Mouse (Mus musculus): ENCODE data around the gene Gdpd5. TPM values are rescaled to one million over a fixed set of nuclear protein-coding genes. Genes with fewer than 3 reads are reported as not detected.

Gdpd5 gene
- total and polyA plus RNA-seq, 3 experiments, result 0.15 to 0.26 TPM; not detected in 1

- H3K4me1 ChIP-seq (ENCODE audit: control insufficient read depth in 1 of 2, insufficient read depth in 2 of 2, low read length in 2 of 2), result peaks cover 0 to 4% of the 10 kb centered on the region in 2 experiments; a peak in 1 of 4 replicates
- no peak for TF ChIP-seq POLR2AphosphoS2 (IDR thresholded peaks at IDR 0.05; ENCODE audit: low read length)
- no peak for TF ChIP-seq SIN3A (IDR thresholded peaks at IDR 0.05; ENCODE audit: low read length)
- no peak for TF ChIP-seq EP300 (IDR thresholded peaks at IDR 0.05; ENCODE audit: low read depth in 1 of 2, low read length in 2 of 2)
- no peak for TF ChIP-seq ZC3H11A (IDR thresholded peaks at IDR 0.05; ENCODE audit: low read depth, low read length)
- TF ChIP-seq USF1 (IDR thresholded peaks at IDR 0.05; ENCODE audit: low read depth, low read length), result no peak
- no peak for TF ChIP-seq RAD21 (IDR thresholded peaks at IDR 0.05; ENCODE audit: low read depth, low read length)
- TF ChIP-seq SMC3 (IDR thresholded peaks at IDR 0.05; ENCODE audit: low read depth, low read length), result no peak
- no peak for TF ChIP-seq POLR2AphosphoS5 (IDR thresholded peaks at IDR 0.05; ENCODE audit: borderline replicate concordance, low read depth, low read length)
- no peak for TF ChIP-seq ZNF384 (IDR thresholded peaks at IDR 0.05; ENCODE audit: low read depth, low read length)
- TF ChIP-seq ZMIZ1 (IDR thresholded peaks at IDR 0.05; ENCODE audit: low read depth, low read length), result no peak
- TF ChIP-seq MYB (IDR thresholded peaks at IDR 0.05; ENCODE audit: low read depth, low read length), result no peak
- TF ChIP-seq USF2 (IDR thresholded peaks at IDR 0.05; ENCODE audit: borderline replicate concordance in 1 of 2, insufficient read depth in 1 of 2, low read depth in 1 of 2, low read length in 2 of 2), result no peak
- no peaks in the 10 kb centered on the region for H3K9me3 ChIP-seq (replicated peaks; ENCODE audit: insufficient read depth, low read length)
- no peak for DNase-seq (ENCODE audit: low read depth, low spot score)
- H3K79me2 ChIP-seq (ENCODE audit: control insufficient read depth, insufficient read depth, low read length, poor library complexity), result no peaks in the 10 kb centered on the region
- no peak overlapping the region for H3K9ac ChIP-seq (ENCODE audit: control insufficient read depth, low read depth, low read length, poor library complexity, severe bottlenecking)
- H3K27me3 ChIP-seq (ENCODE audit: control insufficient read depth in 1 of 2, insufficient read depth in 2 of 2, low read length in 2 of 2), result no peaks in the 10 kb centered on the region; a peak in 1 of 4 replicates
- no peaks in the 10 kb centered on the region for H3K36me3 ChIP-seq (ENCODE audit: control insufficient read depth in 1 of 2, insufficient read depth in 2 of 2, low read length in 2 of 2)
- no peak overlapping the region for H3K4me3 ChIP-seq (ENCODE audit: control insufficient read depth in 1 of 2, insufficient read depth in 1 of 2, low read depth in 2 of 2, low read length in 2 of 2)
- no peak overlapping the region for H3K27ac ChIP-seq (ENCODE audit: control insufficient read depth, low read depth, low read length)
These were observed 24.0 kb upstream of the Gdpd5 start for GRCm38 (mm10) chr7:99357201-99357600.

- Histone ChIP-seq H3K27me3 (ENCODE audit: control insufficient read depth in 1 of 2, insufficient read depth in 2 of 2, low read length in 2 of 2) (no peaks in the 10 kb centered on the region; a peak in 1 of 4 replicates), H3K79me2 (ENCODE audit: control insufficient read depth, insufficient read depth, low read length, poor library complexity) (no peaks in the 10 kb centered on the region)
These were observed 22.8 kb upstream of the Gdpd5 start for GRCm38 (mm10) chr7:99358371-99358770.

More at GRCm38 (mm10) chr7:99358371-99358770, 22.8 kb upstream of the Gdpd5 start:
- Histone ChIP-seq H3K4me3 (ENCODE audit: control insufficient read depth in 1 of 2, insufficient read depth in 1 of 2, low read depth in 2 of 2, low read length in 2 of 2) (no peak overlapping the region), H3K27ac (ENCODE audit: control insufficient read depth, low read depth, low read length) (no peak overlapping the region), H3K36me3 (ENCODE audit: control insufficient read depth in 1 of 2, insufficient read depth in 2 of 2, low read length in 2 of 2) (no peaks in the 10 kb centered on the region), H3K9ac (ENCODE audit: control insufficient read depth, low read depth, low read length, poor library complexity, severe bottlenecking) (no peak overlapping the region), H3K9me3 (replicated peaks; ENCODE audit: insufficient read depth, low read length) (no peaks in the 10 kb centered on the region), H3K4me1 (ENCODE audit: control insufficient read depth in 1 of 2, insufficient read depth in 2 of 2, low read length in 2 of 2) (peaks cover 0 to 4% of the 10 kb centered on the region in 2 experiments; a peak in 1 of 4 replicates)
- TF ChIP-seq USF1 (IDR thresholded peaks at IDR 0.05; ENCODE audit: low read depth, low read length) (no peak), TAL1 (IDR thresholded peaks at IDR 0.05; ENCODE audit: low read length) (no peak), EP300 (IDR thresholded peaks at IDR 0.05; ENCODE audit: low read depth in 1 of 2, low read length in 2 of 2) (no peak), TCF12 (IDR thresholded peaks at IDR 0.05; ENCODE audit: low read depth, low read length) (no peak), UBTF (IDR thresholded peaks at IDR 0.05; ENCODE audit: borderline replicate concordance, insufficient read depth, low read depth, low read length) (no peak), ZKSCAN1 (IDR thresholded peaks at IDR 0.05; ENCODE audit: low read depth, low read length) (no peak), ZNF384 (IDR thresholded peaks at IDR 0.05; ENCODE audit: low read depth, low read length) (no peak), SMC3 (IDR thresholded peaks at IDR 0.05; ENCODE audit: low read depth, low read length) (no peak), ZC3H11A (IDR thresholded peaks at IDR 0.05; ENCODE audit: low read depth, low read length) (no peak)
- no peak for DNase-seq (ENCODE audit: low read depth, low spot score)
